Mouse (Mus musculus) lung, postnatal 0 days (tissue): ENCODE data around the gene Mettl15. TPM values are rescaled to one million over a fixed set of nuclear protein-coding genes. Genes with fewer than 3 reads are reported as not detected.
"Not testable (repeated sequence)": the region's sequence is repeated elsewhere in the genome, so short reads cannot be mapped to it uniquely, and the experiment has no call there.

Experiments
- ATAC-seq: fragments of 200-750 bp; cut with Nextera tagmentation; 2 replicates; pipeline ENCODE4 v1.8.0; 2017; ENCODE audit warnings: moderate library complexity
- DNase-seq: peaks from one replicate; pipeline ENCODE4 v3.0.0-alpha.2; 2016; ENCODE audit warnings: low spot score
- H3K27ac ChIP-seq: fragments of 300-500 bp; sonication (generic); 2 replicates; pipeline ENCODE4 v1.5.1; 2014; ENCODE audit warnings: antibody characterized with exemption, mild to moderate bottlenecking, low read length, mixed read lengths
- H3K27me3 ChIP-seq: fragments of 300-500 bp; sonication (generic); replicated peaks from 2 replicates; pipeline ENCODE4 v1.6.1; 2014; ENCODE audit warnings: low read length, mixed read lengths; ENCODE audit not compliant: insufficient read depth
- H3K36me3 ChIP-seq: fragments of 300-500 bp; sonication (generic); 2 replicates; pipeline ENCODE4 v1.6.1; 2014; ENCODE audit warnings: low read length, mixed read lengths; ENCODE audit not compliant: insufficient read depth
- H3K4me1 ChIP-seq: fragments of 300-500 bp; sonication (generic); 2 replicates; pipeline ENCODE4 v1.6.1; 2014; ENCODE audit warnings: antibody characterized with exemption, low read depth, low read length, mixed read lengths; ENCODE audit not compliant: insufficient read depth
- H3K4me2 ChIP-seq: fragments of 300-500 bp; sonication (generic); replicated peaks from 2 replicates; pipeline ENCODE4 v1.6.1; 2014; ENCODE audit warnings: low read depth, mild to moderate bottlenecking, low read length, moderate library complexity, mixed read lengths
- H3K4me3 ChIP-seq: fragments of 300-500 bp; sonication (generic); 2 replicates; pipeline ENCODE4 v1.5.1; 2014; ENCODE audit warnings: low read depth, low read length
- H3K9ac ChIP-seq: fragments of 300-500 bp; sonication (generic); replicated peaks from 2 replicates; pipeline ENCODE4 v1.6.1; 2014; ENCODE audit warnings: low read depth, mild to moderate bottlenecking
- H3K9me3 ChIP-seq: fragments of 300-500 bp; sonication (generic); 2 replicates; pipeline ENCODE4 v1.6.1; 2016; ENCODE audit warnings: low read length, mixed read lengths
- CTCF ChIP-seq: IDR thresholded peaks from 2 replicates; pipeline ENCODE4 v1.5.1; 2016; ENCODE audit warnings: antibody characterized with exemption, mild to moderate bottlenecking
- EP300 ChIP-seq: IDR thresholded peaks from 2 replicates; pipeline ENCODE4 v1.6.1; 2016; ENCODE audit warnings: antibody characterized with exemption, mild to moderate bottlenecking, control low read depth
- whole genome bisulfite sequencing: fragments of 180-500 bp; shearing (Covaris S2); extraction: QIAGEN DNeasy Blood & Tissue Kit; methylation state at CpG from one replicate; pipeline ENCODE4 v1.1.7; 2014; 5-methylcytosine and 5-hydroxymethylcytosine counted together
- polyA plus RNA-seq: library from polyadenylated mRNA; unstranded; fragments of >200 nt; fragmentation: Nextera tagmentation; extraction: Ambion mirVana; gene quantifications from 2 replicates; pipeline ENCODE4 v1.2.1, GENCODE M21; 2015

The Mettl15 gene
- polyA plus RNA-seq, 1 experiment from 2014 or later = 7.5 TPM

GRCm38 (mm10) chr2:109262779-109263178 lies 17.8 kb downstream of the Mettl15 start:
- no peak for DNase-seq
- no peak overlapping the region for H3K4me2 ChIP-seq
- no peaks in the 10 kb centered on the region for H3K36me3 ChIP-seq
- 66% methylated on average over 1 of the region's 1 CpGs for WGBS
- H3K9me3 ChIP-seq = no peaks in the 10 kb centered on the region
- H3K4me3 ChIP-seq = no peak overlapping the region
- TF ChIP-seq EP300 = no peak
- no peak for TF ChIP-seq CTCF
- ATAC-seq = no peak
- no peak overlapping the region for H3K27ac ChIP-seq
- H3K27me3 ChIP-seq = no peaks in the 10 kb centered on the region
- no peaks in the 10 kb centered on the region for H3K4me1 ChIP-seq
- H3K9ac ChIP-seq = no peak overlapping the region

- no peaks in the 10 kb centered on the region for H3K4me1 ChIP-seq
- H3K9me3 ChIP-seq = no peaks in the 10 kb centered on the region
- TF ChIP-seq EP300 (no peak), CTCF (no peak)
- H3K4me2 ChIP-seq = no peak overlapping the region
- no peaks in the 10 kb centered on the region for H3K36me3 ChIP-seq
- ATAC-seq (no peak), DNase-seq (no peak)
- 74% methylated on average over 3 of the region's 3 CpGs for WGBS
- H3K27ac ChIP-seq = no peak overlapping the region
- H3K4me3 ChIP-seq = no peak overlapping the region
- H3K9ac ChIP-seq = no peak overlapping the region
- no peaks in the 10 kb centered on the region for H3K27me3 ChIP-seq
Observed at GRCm38 (mm10) chr2:109241947-109242346, 38.6 kb downstream of the Mettl15 start.

- Histone ChIP-seq H3K4me1 (no peaks in the 10 kb centered on the region), H3K4me3 (no peak overlapping the region), H3K9ac (no peak overlapping the region), H3K4me2 (no peak overlapping the region), H3K9me3 (no peaks in the 10 kb centered on the region), H3K36me3 (no peaks in the 10 kb centered on the region), H3K27ac (no peak overlapping the region), H3K27me3 (no peaks in the 10 kb centered on the region)
- 85% methylated on average over 1 of the region's 1 CpGs for WGBS
- no peak for TF ChIP-seq EP300
- no peak for TF ChIP-seq CTCF
- no peak for DNase-seq
- ATAC-seq = no peak
Observed at GRCm38 (mm10) chr2:109235741-109236140, 44.8 kb downstream of the Mettl15 start.

GRCm38 (mm10) chr2:109233876-109234275 lies 46.7 kb downstream of the Mettl15 start:
- H3K4me3 ChIP-seq = no peak overlapping the region
- H3K27me3 ChIP-seq = no peaks in the 10 kb centered on the region
- 80% methylated on average over 4 of the region's 4 CpGs for WGBS
- no peak overlapping the region for H3K27ac ChIP-seq
- ATAC-seq (no peak), DNase-seq (no peak)
- H3K4me2 ChIP-seq = no peak overlapping the region
- H3K9me3 ChIP-seq = no peaks in the 10 kb centered on the region
- no peaks in the 10 kb centered on the region for H3K36me3 ChIP-seq
- H3K9ac ChIP-seq = no peak overlapping the region
- H3K4me1 ChIP-seq = no peaks in the 10 kb centered on the region
- no peak for TF ChIP-seq CTCF
- TF ChIP-seq EP300 = no peak

GRCm38 (mm10) chr2:109230443-109230842 lies 50.1 kb downstream of the Mettl15 start:
- no peak overlapping the region for H3K9ac ChIP-seq
- no peak for DNase-seq
- no peaks in the 10 kb centered on the region for H3K36me3 ChIP-seq
- H3K27ac ChIP-seq = no peak overlapping the region
- no peaks in the 10 kb centered on the region for H3K9me3 ChIP-seq
- ATAC-seq = no peak
- TF ChIP-seq CTCF (no peak), EP300 (no peak)
- H3K4me1 ChIP-seq = no peaks in the 10 kb centered on the region
- no peak overlapping the region for H3K4me3 ChIP-seq
- H3K27me3 ChIP-seq = no peaks in the 10 kb centered on the region
- H3K4me2 ChIP-seq = no peak overlapping the region

GRCm38 (mm10) chr2:109227196-109227595 lies 53.4 kb downstream of the Mettl15 start:
- ATAC-seq = no peak
- no peak for TF ChIP-seq CTCF
- TF ChIP-seq EP300 = no peak
- H3K9ac ChIP-seq = no peak overlapping the region
- H3K36me3 ChIP-seq = no peaks in the 10 kb centered on the region
- WGBS = 84% methylated on average over 3 of the region's 3 CpGs
- H3K4me3 ChIP-seq = no peak overlapping the region
- DNase-seq = no peak
- no peaks in the 10 kb centered on the region for H3K4me1 ChIP-seq
- no peaks in the 10 kb centered on the region for H3K27me3 ChIP-seq
- H3K27ac ChIP-seq = no peak overlapping the region
- no peak overlapping the region for H3K4me2 ChIP-seq
- no peaks in the 10 kb centered on the region for H3K9me3 ChIP-seq

GRCm38 (mm10) chr2:109221470-109221869 lies 59.1 kb downstream of the Mettl15 start:
- Histone ChIP-seq H3K4me2 (no peak overlapping the region), H3K4me3 (no peak overlapping the region), H3K9me3 (no peaks in the 10 kb centered on the region), H3K27me3 (no peaks in the 10 kb centered on the region), H3K9ac (no peak overlapping the region), H3K4me1 (no peaks in the 10 kb centered on the region), H3K36me3 (no peaks in the 10 kb centered on the region), H3K27ac (no peak overlapping the region)
- WGBS = 80% methylated on average over 2 of the region's 2 CpGs
- TF ChIP-seq CTCF = no peak
- no peak for TF ChIP-seq EP300
- DNase-seq = no peak
- ATAC-seq = no peak

GRCm38 (mm10) chr2:109216678-109217077 lies 63.9 kb downstream of the Mettl15 start:
- H3K4me1 ChIP-seq, H3K27ac ChIP-seq, DNase-seq, H3K9ac ChIP-seq, H3K36me3 ChIP-seq, H3K4me2 ChIP-seq, H3K4me3 ChIP-seq, H3K27me3 ChIP-seq, ATAC-seq, H3K9me3 ChIP-seq: not testable (repeated sequence)
- WGBS = 63% methylated on average over 1 of the region's 2 CpGs

- not testable (repeated sequence) for H3K4me1 ChIP-seq, DNase-seq, ATAC-seq, H3K27me3 ChIP-seq, H3K9me3 ChIP-seq, H3K9ac ChIP-seq, H3K36me3 ChIP-seq, H3K4me2 ChIP-seq, H3K27ac ChIP-seq, H3K4me3 ChIP-seq
- WGBS = 100% methylated on average over 1 of the region's 1 CpGs
Observed at GRCm38 (mm10) chr2:109210641-109211040, 69.9 kb downstream of the Mettl15 start.
